Mouse (Mus musculus): ENCODE measurements around the gene Fam45a. TPM values are rescaled to one million over a fixed set of nuclear protein-coding genes. Genes with fewer than 3 reads are reported as not detected.

Fam45a gene
- polyA plus RNA-seq, 1 experiment, result 4.7 TPM

DNA sequence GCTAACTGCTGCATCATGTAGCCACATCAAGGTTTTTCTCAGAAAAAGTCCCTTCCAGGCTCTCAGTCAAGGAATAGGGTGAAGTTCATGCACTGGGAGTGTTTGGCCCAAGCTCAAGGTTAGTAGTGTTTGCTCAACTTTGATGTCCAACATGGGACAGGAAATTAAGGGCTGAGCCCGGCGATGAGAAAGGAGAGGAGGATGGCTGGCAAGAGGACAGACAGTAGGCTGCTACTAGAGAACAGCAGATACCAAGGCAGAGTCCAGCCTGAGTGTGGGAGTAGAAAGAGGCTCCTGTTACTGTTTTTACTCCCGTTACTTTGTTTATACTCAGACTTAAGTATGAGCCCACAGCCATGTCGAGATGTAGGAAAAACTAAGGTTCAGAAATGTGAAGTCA, 62.1 kb downstream of the Fam45a start:
- Histone ChIP-seq H3K27me3 (ENCODE audit: control insufficient read depth, insufficient read depth, low read length) (no peaks in the 10 kb centered on the region), H3K4me1 (ENCODE audit: control insufficient read depth, insufficient read depth, insufficient read length) (no peaks in the 10 kb centered on the region; the same call in 1 of the 2 replicates), H3K36me3 (ENCODE audit: control insufficient read depth, insufficient read depth, low read length) (peaks cover 13% of the 10 kb centered on the region), H3K27ac (ENCODE audit: insufficient read depth, low read length) (peak overlapping the region; percentile 35; the same call in 1 of the 2 replicates), H3K4me3 (ENCODE audit: extremely low read depth, insufficient read depth, insufficient read length) (peak overlapping the region; percentile 70; the same call in 1 of the 2 replicates)
- TF ChIP-seq CTCF (IDR thresholded peaks at IDR 0.05; ENCODE audit: extremely low read depth, insufficient read depth, insufficient read length, insufficient replicate concordance) (no peak), POLR2A (IDR thresholded peaks at IDR 0.05; ENCODE audit: low read depth, low read length) (no peak)
- DNase-seq (ENCODE audit: low read depth in 1 of 2, low spot score in 2 of 2), result no peak
- WGBS, result 18% methylated on average over 4 of the region's 4 CpGs

DNA sequence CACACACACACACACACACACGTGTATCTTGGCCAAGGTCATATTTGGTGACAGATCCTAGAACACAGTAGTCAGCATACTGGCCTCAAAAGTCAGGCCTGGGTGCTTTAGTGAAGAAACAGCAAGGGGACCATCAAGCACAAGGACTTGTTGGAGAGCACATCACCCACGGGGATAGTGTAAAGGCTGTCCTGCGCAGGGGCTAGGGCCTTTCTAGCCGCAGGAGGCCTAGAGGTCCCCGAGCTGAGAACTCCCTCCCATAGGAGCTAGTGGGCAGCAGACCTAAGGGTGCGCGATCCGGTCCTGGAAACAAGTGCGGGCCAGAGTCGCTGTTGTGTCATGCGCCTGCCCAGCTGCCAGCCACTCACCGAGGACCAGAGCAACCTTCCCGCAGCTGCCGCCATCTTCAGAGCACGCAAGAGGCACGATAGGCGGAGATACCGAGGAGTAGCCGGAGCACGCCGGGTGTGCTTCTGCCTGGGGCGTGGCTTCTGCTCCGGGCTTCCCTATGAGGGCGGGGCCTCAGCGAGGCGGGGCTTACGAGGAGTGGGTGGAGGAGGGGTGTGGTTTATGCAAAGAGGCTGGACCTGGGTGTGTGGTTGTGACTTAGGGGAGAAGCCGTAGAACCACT, 62.8 kb downstream of the Fam45a start, which contains the start of gene Prdx3:
TSS of gene Prdx3 (minus strand) at position 493 of the 631 bp plus-strand sequence.
- Histone ChIP-seq H3K4me3 (ENCODE audit: extremely low read depth, insufficient read depth, insufficient read length) (peak within 1 kb of the TSS; percentile 70), H3K4me1 (ENCODE audit: control insufficient read depth, insufficient read depth, insufficient read length) (no peaks in the 10 kb centered on the region; the same call in 1 of the 2 replicates), H3K27me3 (ENCODE audit: control insufficient read depth, insufficient read depth, low read length) (no peaks in the 10 kb centered on the region), H3K36me3 (ENCODE audit: control insufficient read depth, insufficient read depth, low read length) (peaks cover 10% of the 10 kb centered on the region), H3K27ac (ENCODE audit: insufficient read depth, low read length) (peak within 1 kb of the TSS; percentile 35; the same call in 1 of the 2 replicates)
- WGBS, result under 1% methylated on average over 28 of the region's 28 CpGs
- DNase-seq (ENCODE audit: low read depth in 1 of 2, low spot score in 2 of 2), result peak; percentile 89 to 97
- TF ChIP-seq CTCF (IDR thresholded peaks at IDR 0.05; ENCODE audit: extremely low read depth, insufficient read depth, insufficient read length, insufficient replicate concordance), result no peak
- TF ChIP-seq POLR2A (IDR thresholded peaks at IDR 0.05; ENCODE audit: low read depth, low read length), result peak; percentile 65

DNA sequence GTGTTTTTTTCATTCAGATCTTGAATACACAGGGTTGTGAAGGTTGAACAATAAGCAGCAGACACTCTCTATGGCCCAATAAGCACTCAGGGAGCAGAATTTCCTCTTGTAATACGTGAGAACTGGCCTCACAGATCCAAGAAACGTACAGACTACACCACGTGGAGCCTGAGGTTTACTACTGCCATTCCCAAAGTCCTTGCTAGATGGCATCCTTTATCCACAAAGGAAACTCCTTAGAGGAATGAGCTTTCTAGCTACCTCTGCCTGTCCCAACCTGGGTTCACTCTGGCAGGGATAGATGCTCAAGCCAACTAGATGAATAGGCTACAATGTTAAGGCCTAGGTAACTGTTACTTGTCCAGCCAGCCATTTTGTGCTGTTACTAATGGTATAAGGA, 71.7 kb downstream of the Fam45a start:
- H3K4me3 ChIP-seq (ENCODE audit: extremely low read depth, insufficient read depth, insufficient read length), result no peak overlapping the region
- 73% methylated on average over 3 of the region's 3 CpGs for WGBS
- H3K36me3 ChIP-seq (ENCODE audit: control insufficient read depth, insufficient read depth, low read length), result no peaks in the 10 kb centered on the region
- no peaks in the 10 kb centered on the region for H3K4me1 ChIP-seq (ENCODE audit: control insufficient read depth, insufficient read depth, insufficient read length)
- DNase-seq (ENCODE audit: low read depth in 1 of 2, low spot score in 2 of 2), result no peak
- no peak for TF ChIP-seq POLR2A (IDR thresholded peaks at IDR 0.05; ENCODE audit: low read depth, low read length)
- TF ChIP-seq CTCF (IDR thresholded peaks at IDR 0.05; ENCODE audit: extremely low read depth, insufficient read depth, insufficient read length, insufficient replicate concordance), result no peak
- H3K27ac ChIP-seq (ENCODE audit: insufficient read depth, low read length), result no peak overlapping the region
- H3K27me3 ChIP-seq (ENCODE audit: control insufficient read depth, insufficient read depth, low read length), result no peaks in the 10 kb centered on the region

Other genes starting within 250 kb of the Fam45a start
- gene Cacul1, start 230.6 kb upstream of the Fam45a start, polyA plus RNA-seq (2012; rRNA removed), result 7.9 and 10.4 TPM in 2 replicates
- 1.3 and 2.4 TPM in 2 replicates for gene Nanos1, start 55.6 kb upstream of the Fam45a start, polyA plus RNA-seq (2012; rRNA removed)
- 17.3 and 18.3 TPM in 2 replicates for gene Eif3a, start 20.9 kb upstream of the Fam45a start, polyA plus RNA-seq (2012; rRNA removed)
- 0.52 and 0.94 TPM in 2 replicates for gene Sfxn4, start 49.9 kb downstream of the Fam45a start, polyA plus RNA-seq (2012; rRNA removed)
- gene Prdx3, start 63.0 kb downstream of the Fam45a start, polyA plus RNA-seq (2012; rRNA removed), result 54.0 and 55.7 TPM in 2 replicates
- gene Grk5, start 78.2 kb downstream of the Fam45a start, polyA plus RNA-seq (2012; rRNA removed), result 2.0 and 2.1 TPM in 2 replicates

Measured in spleen, adult 2 months (tissue).